Mouse (Mus musculus) limb, embryonic 10.5 days (tissue): ENCODE measurements around the gene Trabd2b. TPM values are rescaled to one million over a fixed set of nuclear protein-coding genes. Genes with fewer than 3 reads are reported as not detected.

Experiments used
- DNase-seq: peaks from one replicate; pipeline ENCODE4 v3.0.0-alpha.2; 2017; ENCODE audit warnings: low spot score
- H3K27ac ChIP-seq: fragments of 300-500 bp; sonication (generic); 2 replicates; pipeline ENCODE4 v1.5.1; 2016; ENCODE audit warnings: mild to moderate bottlenecking
- H3K27me3 ChIP-seq: fragments of 300-500 bp; sonication (generic); 2 replicates; pipeline ENCODE4 v1.6.1; 2016; ENCODE audit warnings: low read depth, mild to moderate bottlenecking; ENCODE audit not compliant: poor library complexity, severe bottlenecking
- H3K36me3 ChIP-seq: fragments of 300-500 bp; sonication (generic); 2 replicates; pipeline ENCODE4 v1.6.1; 2016; ENCODE audit warnings: mild to moderate bottlenecking, moderate library complexity
- H3K4me1 ChIP-seq: fragments of 300-500 bp; sonication (generic); 2 replicates; pipeline ENCODE4 v1.6.1; 2016
- H3K4me3 ChIP-seq: fragments of 300-500 bp; sonication (generic); 2 replicates; pipeline ENCODE4 v1.5.1; 2016; ENCODE audit warnings: mild to moderate bottlenecking, moderate library complexity
- H3K9me3 ChIP-seq: fragments of 300-500 bp; sonication (generic); replicated peaks from 2 replicates; pipeline ENCODE4 v1.6.1; 2016; ENCODE audit warnings: mild to moderate bottlenecking
- WGBS: fragments of 180-500 bp; shearing (Covaris S2); methylation state at CpG from one replicate; pipeline ENCODE4 v1.1.7; 2016; 5-methylcytosine and 5-hydroxymethylcytosine counted together
- polyA plus RNA-seq: library from polyadenylated mRNA; unstranded; fragments of >200 nt; fragmentation: Nextera tagmentation; extraction: Ambion mirVana; gene quantifications from 2 replicates; pipeline ENCODE4 v1.2.1, GENCODE M21; 2016

Trabd2b gene
- polyA plus RNA-seq, 1 experiment from 2014 or later: 0.34 TPM

DNA sequence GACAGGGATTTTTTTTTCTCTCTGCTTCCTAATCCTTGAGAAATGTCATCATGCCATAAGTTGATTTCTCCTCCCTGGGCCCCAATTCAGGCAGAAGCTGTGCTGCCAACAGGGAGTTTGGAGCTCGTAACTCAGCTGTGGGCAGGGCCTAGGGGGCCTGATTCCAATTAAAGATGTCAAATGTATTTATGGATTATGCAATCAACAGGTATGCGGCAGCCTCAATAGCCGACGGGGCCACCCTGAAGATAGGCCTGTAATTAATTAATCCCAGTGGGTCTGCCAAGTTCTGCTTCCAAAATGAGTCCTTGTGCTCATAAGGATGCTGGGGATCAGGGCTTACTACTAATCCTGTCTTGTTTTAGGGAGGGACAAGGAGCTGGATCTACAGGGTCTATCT, 135.6 kb downstream of the Trabd2b start:
- no peak for DNase-seq
- WGBS: 19% methylated on average over 4 of the region's 4 CpGs

DNA sequence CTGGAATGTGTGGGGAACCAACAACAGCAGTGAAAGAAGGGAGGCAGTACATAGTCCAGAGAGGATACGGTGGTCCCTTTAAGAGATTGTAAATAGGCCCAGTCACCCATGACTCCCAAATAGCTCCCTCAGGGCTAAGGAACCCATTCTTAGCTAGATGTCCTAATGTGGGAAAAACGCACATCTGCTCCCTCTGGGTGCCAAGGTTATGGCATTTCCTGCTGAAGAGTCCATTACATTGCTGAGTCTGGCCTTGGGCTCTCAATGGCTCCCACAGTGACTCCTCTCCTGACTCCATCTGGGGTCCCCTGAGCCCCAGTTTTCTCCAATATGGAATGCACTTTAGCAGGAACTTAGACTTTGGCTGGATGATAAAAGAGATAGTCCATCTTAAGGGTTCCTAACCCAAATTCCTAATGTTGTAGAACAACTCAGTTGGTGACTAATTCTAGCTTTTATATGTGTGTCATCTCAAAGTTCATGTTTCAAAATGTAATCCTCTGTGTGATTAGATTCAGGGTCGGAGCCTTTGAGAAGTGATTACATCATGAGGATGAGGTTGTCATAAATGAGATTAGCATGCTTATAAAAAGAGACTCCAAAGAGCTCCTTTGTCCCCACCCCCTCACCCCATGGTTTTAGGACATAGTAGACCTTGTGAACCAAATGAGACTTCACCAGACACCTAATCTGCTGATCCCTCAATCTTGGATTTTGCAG, 139.1 kb downstream of the Trabd2b start:
- H3K4me3 ChIP-seq: no peak overlapping the region
- H3K27ac ChIP-seq: no peak overlapping the region
- no peak for DNase-seq
- no peaks in the 10 kb centered on the region for H3K36me3 ChIP-seq
- no peaks in the 10 kb centered on the region for H3K9me3 ChIP-seq
- peaks cover 99% of the 10 kb centered on the region for H3K27me3 ChIP-seq
- peaks cover 24% of the 10 kb centered on the region for H3K4me1 ChIP-seq
- 91% methylated on average over 3 of the region's 3 CpGs for WGBS

More for the DNA sequence above, 135.6 kb downstream of the Trabd2b start:
- Histone ChIP-seq H3K36me3 (no peaks in the 10 kb centered on the region), H3K27ac (no peak overlapping the region), H3K4me3 (no peak overlapping the region), H3K27me3 (peaks cover 87% of the 10 kb centered on the region), H3K4me1 (peaks cover 43% of the 10 kb centered on the region), H3K9me3 (no peaks in the 10 kb centered on the region)

DNA sequence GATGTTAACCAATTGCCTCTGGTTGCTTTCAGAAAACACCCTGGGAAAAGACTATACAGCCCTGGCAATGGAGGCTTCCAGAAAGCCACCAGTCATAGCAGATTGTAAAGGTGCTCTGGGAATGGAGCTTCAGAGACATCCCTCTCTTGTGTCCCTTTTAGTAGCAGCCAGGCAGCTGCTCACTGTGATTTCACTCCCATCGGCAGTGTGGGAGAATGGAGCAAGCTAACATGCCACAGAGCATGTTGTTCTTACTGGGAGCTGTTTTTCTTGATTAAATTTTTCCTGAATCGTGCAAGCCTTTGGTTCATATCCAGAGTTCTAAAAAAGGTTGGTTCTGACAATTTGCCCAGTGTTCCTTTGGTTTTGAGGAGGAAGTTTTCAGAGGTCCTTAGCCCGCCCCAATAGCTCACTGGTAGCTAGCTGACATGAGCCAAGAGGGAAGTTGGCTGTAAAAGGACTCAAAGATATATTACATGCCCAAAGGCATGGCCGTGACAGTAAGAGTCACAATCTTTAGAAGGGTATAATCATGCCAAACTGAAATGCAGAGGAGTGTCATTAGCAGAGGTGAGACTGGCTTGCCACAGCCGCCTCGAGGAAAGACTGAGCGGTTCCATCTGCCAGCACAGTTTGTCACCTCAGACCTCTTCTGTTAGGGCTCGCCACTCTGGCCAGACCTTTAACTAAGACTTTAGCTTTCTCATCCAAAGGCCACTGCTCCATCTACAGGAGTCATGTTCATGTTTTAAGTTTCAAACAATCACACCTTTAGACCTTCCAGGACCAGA, 141.3 kb downstream of the Trabd2b start:
- H3K36me3 ChIP-seq: no peaks in the 10 kb centered on the region
- WGBS: 61% methylated on average over 8 of the region's 8 CpGs
- DNase-seq: no peak
- H3K4me3 ChIP-seq: no peak overlapping the region
- H3K4me1 ChIP-seq: peaks cover 10% of the 10 kb centered on the region
- no peaks in the 10 kb centered on the region for H3K9me3 ChIP-seq
- H3K27ac ChIP-seq: no peak overlapping the region
- peaks cover 99% of the 10 kb centered on the region for H3K27me3 ChIP-seq

DNA sequence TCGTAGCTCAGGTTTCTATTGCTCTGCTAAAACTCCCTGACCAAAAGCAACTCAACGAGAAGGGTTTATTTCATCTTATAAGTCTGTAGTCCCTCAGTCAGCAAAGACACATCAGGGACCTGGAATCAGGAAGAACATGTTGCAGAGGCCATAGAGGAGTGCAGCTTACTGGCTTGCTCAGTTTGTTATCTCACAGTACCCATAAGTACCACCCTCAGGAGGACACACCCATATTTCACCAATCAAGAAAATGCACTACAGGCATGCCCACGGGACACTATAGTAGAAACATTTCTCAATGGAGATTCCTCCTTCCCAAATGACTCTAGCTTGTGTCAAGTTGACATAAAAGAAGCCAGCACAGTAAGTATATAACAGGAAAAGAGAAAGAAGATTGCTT, 143.0 kb downstream of the Trabd2b start:
- Histone ChIP-seq H3K4me1 (peaks cover 10% of the 10 kb centered on the region), H3K9me3 (no peaks in the 10 kb centered on the region), H3K27me3 (peaks cover 99% of the 10 kb centered on the region), H3K36me3 (no peaks in the 10 kb centered on the region), H3K4me3 (no peak overlapping the region), H3K27ac (no peak overlapping the region)
- no peak for DNase-seq
- 88% methylated on average over 3 of the region's 3 CpGs for WGBS

GRCm38 (mm10) chr4:114550471-114551156, 144.1 kb downstream of the Trabd2b start:
- H3K9me3 ChIP-seq: no peaks in the 10 kb centered on the region
- peaks cover 99% of the 10 kb centered on the region for H3K27me3 ChIP-seq
- no peak overlapping the region for H3K4me3 ChIP-seq
- no peak for DNase-seq
- H3K4me1 ChIP-seq: peaks cover 10% of the 10 kb centered on the region
- H3K36me3 ChIP-seq: no peaks in the 10 kb centered on the region
- no peak overlapping the region; the same call in 1 of the 2 replicates for H3K27ac ChIP-seq
- WGBS: 42% methylated on average over 11 of the region's 11 CpGs

DNA sequence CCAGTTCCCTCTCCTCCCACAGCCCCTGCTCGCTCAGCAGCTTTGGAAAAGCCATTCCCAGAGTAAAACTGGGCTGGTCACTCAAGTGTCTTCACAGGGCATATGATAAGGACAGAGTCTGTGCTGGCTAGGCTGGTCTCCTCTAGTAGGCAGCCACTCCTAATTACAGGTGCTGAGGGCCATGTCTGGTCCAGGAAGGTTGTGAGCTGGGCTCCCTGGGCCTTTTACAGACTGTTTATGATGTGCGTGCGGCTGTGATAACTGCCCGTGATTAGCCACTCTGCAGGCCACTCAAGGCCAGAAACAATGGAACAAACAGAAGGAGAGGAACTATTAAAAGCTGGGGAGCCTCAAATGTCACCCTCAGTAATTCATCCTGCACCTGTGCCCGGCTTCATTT, 150.4 kb downstream of the Trabd2b start:
- Histone ChIP-seq H3K9me3 (no peaks in the 10 kb centered on the region), H3K36me3 (no peaks in the 10 kb centered on the region), H3K4me3 (no peak overlapping the region), H3K27ac (no peak overlapping the region), H3K4me1 (peaks cover 15% of the 10 kb centered on the region), H3K27me3 (peaks cover 100% of the 10 kb centered on the region)
- WGBS: 65% methylated on average over 5 of the region's 5 CpGs
- no peak for DNase-seq

DNA sequence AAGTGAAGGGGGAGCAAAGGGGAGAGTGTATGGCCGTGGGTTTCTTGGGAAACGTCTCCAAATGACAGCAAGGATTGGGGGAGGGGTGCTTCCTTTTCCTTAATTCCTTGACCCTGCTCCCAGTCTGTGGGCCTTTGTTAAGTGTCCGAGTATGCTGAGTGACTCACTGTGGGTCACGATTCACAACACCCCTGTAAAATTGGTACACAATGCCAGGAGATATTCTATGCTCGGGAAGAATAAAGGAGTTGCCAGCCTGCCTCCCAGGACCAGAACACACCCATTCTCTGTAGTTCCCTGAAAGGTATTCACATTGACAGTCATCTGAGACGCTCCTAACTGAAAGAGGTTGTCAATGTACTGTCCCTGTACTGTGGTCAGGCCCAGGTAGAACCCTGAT, 151.2 kb downstream of the Trabd2b start:
- 54% methylated on average over 6 of the region's 6 CpGs for WGBS

DNA sequence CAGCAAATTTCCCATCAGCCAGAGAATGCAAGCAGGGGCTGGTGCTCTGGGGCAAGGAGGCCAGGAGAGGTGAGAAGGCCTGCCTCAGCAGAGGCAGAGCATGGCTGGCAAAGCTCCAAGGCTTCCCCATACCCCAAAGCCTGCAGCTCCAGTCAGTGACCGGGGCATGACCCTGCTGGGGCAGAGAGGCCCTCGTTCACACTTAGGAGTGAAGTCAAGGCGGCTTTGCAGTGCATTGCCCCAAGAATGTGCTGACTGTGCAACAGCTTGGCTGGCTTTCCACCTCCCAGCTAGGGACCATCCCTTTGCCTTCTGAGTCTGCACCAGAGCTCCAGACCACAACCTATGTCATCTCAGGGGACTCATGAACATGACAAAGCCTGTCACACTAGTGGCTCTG, 152.0 kb downstream of the Trabd2b start:
- Histone ChIP-seq H3K4me3 (no peak overlapping the region), H3K27ac (no peak overlapping the region), H3K9me3 (no peaks in the 10 kb centered on the region), H3K36me3 (no peaks in the 10 kb centered on the region), H3K4me1 (peaks cover 16% of the 10 kb centered on the region), H3K27me3 (peaks cover 100% of the 10 kb centered on the region)
- no peak for DNase-seq
- 17% methylated on average over 3 of the region's 3 CpGs for WGBS

More for the DNA sequence above, 151.2 kb downstream of the Trabd2b start:
- H3K4me3 ChIP-seq: no peak overlapping the region
- no peaks in the 10 kb centered on the region for H3K9me3 ChIP-seq
- peaks cover 100% of the 10 kb centered on the region for H3K27me3 ChIP-seq
- peaks cover 15% of the 10 kb centered on the region for H3K4me1 ChIP-seq
- H3K27ac ChIP-seq: no peak overlapping the region
- H3K36me3 ChIP-seq: no peaks in the 10 kb centered on the region
- no peak for DNase-seq

DNA sequence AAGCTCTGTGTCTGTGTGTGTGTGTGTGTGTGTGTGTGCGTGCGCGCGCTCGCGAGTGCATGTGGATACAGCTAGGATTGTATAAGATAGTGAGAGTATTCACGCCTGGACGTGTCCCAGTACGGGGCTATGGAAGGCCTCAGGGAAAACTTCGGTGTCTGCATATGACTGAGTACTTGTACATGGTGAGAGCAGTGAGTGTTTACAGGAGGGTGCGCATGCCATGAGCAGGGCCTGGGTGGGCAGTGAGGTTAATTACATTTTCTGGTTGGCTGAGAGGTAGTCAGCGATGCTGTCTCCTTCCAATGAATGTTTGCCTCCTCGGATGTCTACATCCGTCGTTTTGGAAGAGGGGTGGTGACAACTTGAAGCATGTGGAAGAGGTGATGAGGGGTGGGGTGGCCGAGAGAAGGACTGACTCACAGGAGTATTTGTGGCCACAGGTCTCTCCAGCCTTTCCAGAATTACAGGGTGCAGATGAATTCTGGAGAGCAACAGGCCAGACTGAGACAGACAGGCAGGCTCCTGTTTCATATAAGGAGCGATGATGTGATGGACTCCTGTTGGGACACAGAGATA, 154.2 kb downstream of the Trabd2b start:
- no peaks in the 10 kb centered on the region for H3K9me3 ChIP-seq
- no peak overlapping the region for H3K4me3 ChIP-seq
- 80% methylated on average over 17 of the region's 17 CpGs for WGBS
- no peak overlapping the region for H3K27ac ChIP-seq
- H3K4me1 ChIP-seq: peaks cover 29% of the 10 kb centered on the region
- no peak for DNase-seq
- H3K36me3 ChIP-seq: no peaks in the 10 kb centered on the region
- H3K27me3 ChIP-seq: peaks cover 98% of the 10 kb centered on the region

DNA sequence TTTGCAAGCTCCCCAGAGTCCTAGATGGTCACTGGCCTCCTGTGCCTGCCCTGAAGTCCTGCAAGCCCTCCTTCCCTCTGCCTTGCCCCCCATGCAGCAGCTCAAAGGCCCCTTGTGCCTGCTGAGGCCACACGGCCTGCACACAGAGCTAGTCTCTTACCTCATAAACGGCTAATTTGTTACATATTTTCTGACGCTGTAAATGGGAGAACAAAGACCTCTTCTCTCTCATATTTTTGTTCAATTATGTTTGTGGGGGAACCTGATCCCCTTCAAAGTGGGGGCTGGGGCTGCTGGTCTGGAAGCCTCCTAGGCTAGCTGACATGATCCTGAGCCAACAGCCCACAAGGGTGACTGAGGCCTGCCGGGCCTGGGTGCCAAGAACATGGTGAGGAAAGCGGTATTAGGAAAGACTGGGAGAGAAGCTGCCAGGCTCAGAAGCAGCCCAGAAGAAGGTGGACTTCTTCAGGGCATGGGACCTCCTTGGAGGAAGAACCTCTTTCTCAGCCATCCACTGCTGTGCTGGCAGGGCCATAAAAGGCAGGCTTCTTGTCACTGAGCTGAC, 157.7 kb downstream of the Trabd2b start:
- DNase-seq: no peak
- Histone ChIP-seq H3K4me1 (peaks cover 40% of the 10 kb centered on the region), H3K27me3 (peaks cover 98% of the 10 kb centered on the region), H3K27ac (peak overlapping the region; percentile 73), H3K4me3 (no peak overlapping the region), H3K9me3 (no peaks in the 10 kb centered on the region), H3K36me3 (no peaks in the 10 kb centered on the region)
- WGBS: 48% methylated on average over 5 of the region's 5 CpGs

DNA sequence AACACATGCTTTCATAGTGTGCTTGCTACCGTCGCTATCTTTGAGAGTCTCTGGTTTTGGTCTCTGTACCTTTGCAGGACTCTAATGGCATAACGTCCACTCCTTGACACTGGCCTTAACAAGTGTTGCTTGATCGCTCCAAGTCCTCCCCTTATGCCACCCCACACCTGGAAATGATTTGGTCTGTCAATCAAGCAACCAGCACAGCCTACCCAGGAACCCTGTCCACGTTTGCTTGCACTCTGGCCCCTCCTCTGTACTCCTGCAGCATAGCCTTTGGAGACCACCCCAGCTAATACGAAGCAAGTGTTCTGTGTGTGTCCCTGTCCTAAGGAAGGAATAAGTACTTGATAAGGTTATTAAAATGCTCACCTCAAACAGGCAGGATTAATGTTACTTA, 161.1 kb downstream of the Trabd2b start:
- no peaks in the 10 kb centered on the region for H3K9me3 ChIP-seq
- peaks cover 95% of the 10 kb centered on the region for H3K27me3 ChIP-seq
- no peak overlapping the region for H3K4me3 ChIP-seq
- DNase-seq: peak; percentile 77
- WGBS: 13% methylated on average over 6 of the region's 6 CpGs
- H3K4me1 ChIP-seq: peaks cover 40% of the 10 kb centered on the region
- no peaks in the 10 kb centered on the region for H3K36me3 ChIP-seq
- 0 out of 2 replicates have a peak overlapping the region, but pooled peaks have one; percentile 50 for H3K27ac ChIP-seq

GRCm38 (mm10) chr4:114568081-114568605, 161.6 kb downstream of the Trabd2b start:
- no peaks in the 10 kb centered on the region for H3K36me3 ChIP-seq
- 77% methylated on average over 1 of the region's 1 CpGs for WGBS
- DNase-seq: no peak
- peaks cover 94% of the 10 kb centered on the region for H3K27me3 ChIP-seq
- no peaks in the 10 kb centered on the region for H3K9me3 ChIP-seq
- H3K27ac ChIP-seq: no peak overlapping the region
- no peak overlapping the region for H3K4me3 ChIP-seq
- H3K4me1 ChIP-seq: peaks cover 40% of the 10 kb centered on the region
